Mouse (Mus musculus) hindbrain, embryonic 14.5 days (tissue): ENCODE data around the gene Rbms1. TPM values are rescaled to one million over a fixed set of nuclear protein-coding genes. Genes with fewer than 3 reads are reported as not detected.
A peak's percentile ranks its signal among the peaks of the same experiment; 100 is the strongest.

Source experiments
- ATAC-seq: fragments of 200-750 bp; cut with Nextera tagmentation; 2 replicates; pipeline ENCODE4 v1.8.0; 2017; ENCODE audit warnings: moderate number of reproducible peaks, mild to moderate bottlenecking, moderate TSS enrichment, moderate library complexity; ENCODE audit not compliant: low FRiP score
- DNase-seq: peaks from one replicate; pipeline ENCODE4 v3.0.0-alpha.2; 2015; ENCODE audit warnings: low spot score
- H3K27ac ChIP-seq: fragments of 300-500 bp; sonication (generic); 2 replicates; pipeline ENCODE4 v1.5.1; 2014; ENCODE audit warnings: mild to moderate bottlenecking, moderate library complexity
- H3K27me3 ChIP-seq: fragments of 300-500 bp; sonication (generic); 2 replicates; pipeline ENCODE4 v1.6.1; 2014; ENCODE audit warnings: mild to moderate bottlenecking, low read length, mixed read lengths; ENCODE audit not compliant: control insufficient read depth, insufficient read depth
- H3K36me3 ChIP-seq: fragments of 300-500 bp; sonication (generic); replicated peaks from 2 replicates; pipeline ENCODE4 v1.6.1; 2014; ENCODE audit not compliant: control insufficient read depth, insufficient read depth
- H3K4me1 ChIP-seq: fragments of 300-500 bp; sonication (generic); replicated peaks from 2 replicates; pipeline ENCODE4 v1.6.1; 2014; ENCODE audit warnings: antibody characterized with exemption, low read length, mixed read lengths; ENCODE audit not compliant: control insufficient read depth, insufficient read depth
- H3K4me2 ChIP-seq: fragments of 300-500 bp; sonication (generic); replicated peaks from 2 replicates; pipeline ENCODE4 v1.6.1; 2014; ENCODE audit warnings: mild to moderate bottlenecking, moderate library complexity
- H3K4me3 ChIP-seq: fragments of 300-500 bp; sonication (generic); replicated peaks from 2 replicates; pipeline ENCODE4 v1.5.1; 2014; ENCODE audit warnings: mild to moderate bottlenecking, low read length
- H3K9ac ChIP-seq: fragments of 300-500 bp; sonication (generic); 2 replicates; pipeline ENCODE4 v1.6.1; 2014
- H3K9me3 ChIP-seq: fragments of 300-500 bp; sonication (generic); 2 replicates; pipeline ENCODE4 v1.6.1; 2016; ENCODE audit warnings: low read length; ENCODE audit not compliant: control insufficient read depth
- WGBS: fragments of 180-500 bp; shearing (Covaris S2); extraction: QIAGEN DNeasy Blood & Tissue Kit; methylation state at CpG from one replicate; pipeline ENCODE4 v1.1.7; 2014; 5-methylcytosine and 5-hydroxymethylcytosine counted together
- polyA plus RNA-seq: library from polyadenylated mRNA; unstranded; fragments of >200 nt; fragmentation: Nextera tagmentation; extraction: Ambion mirVana; gene quantifications from 2 replicates; pipeline ENCODE4 v1.2.1, GENCODE M21; 2014

Gene Rbms1
- polyA plus RNA-seq, 1 experiment from 2014 or later, result 64.9 TPM

DNA sequence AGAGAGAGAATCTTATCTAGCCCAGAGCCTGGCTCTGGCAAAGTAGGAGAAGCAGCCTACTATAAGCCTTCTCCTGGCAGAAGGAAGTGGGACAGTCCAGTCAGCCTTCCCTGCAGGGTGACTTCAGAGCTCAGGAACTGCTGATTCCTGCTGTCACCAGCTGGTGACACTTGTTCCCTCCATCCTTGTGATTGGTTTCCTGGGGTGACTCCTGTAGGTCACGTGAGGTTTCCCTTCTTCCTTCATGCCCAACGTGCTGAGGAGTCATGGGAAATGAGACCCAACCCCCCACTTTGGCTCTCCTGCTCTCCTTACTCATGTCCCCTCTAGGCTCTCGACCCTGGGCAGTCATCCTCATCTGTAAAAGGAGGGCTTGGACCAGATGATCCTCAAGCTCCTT, 14.8 kb downstream of the Rbms1 start:
- no peak overlapping the region for H3K27ac ChIP-seq
- H3K4me1 ChIP-seq, result no peaks in the 10 kb centered on the region
- no peak overlapping the region for H3K4me2 ChIP-seq
- 0 out of 2 replicates have a peak, but pooled peaks cover 4% of the 10 kb centered on the region for H3K9me3 ChIP-seq
- 56% methylated on average over 3 of the region's 3 CpGs for WGBS
- no peak overlapping the region for H3K4me3 ChIP-seq
- no peaks in the 10 kb centered on the region for H3K27me3 ChIP-seq
- no peak for DNase-seq
- ATAC-seq, result no peak
- no peak overlapping the region for H3K9ac ChIP-seq
- no peaks in the 10 kb centered on the region for H3K36me3 ChIP-seq

DNA sequence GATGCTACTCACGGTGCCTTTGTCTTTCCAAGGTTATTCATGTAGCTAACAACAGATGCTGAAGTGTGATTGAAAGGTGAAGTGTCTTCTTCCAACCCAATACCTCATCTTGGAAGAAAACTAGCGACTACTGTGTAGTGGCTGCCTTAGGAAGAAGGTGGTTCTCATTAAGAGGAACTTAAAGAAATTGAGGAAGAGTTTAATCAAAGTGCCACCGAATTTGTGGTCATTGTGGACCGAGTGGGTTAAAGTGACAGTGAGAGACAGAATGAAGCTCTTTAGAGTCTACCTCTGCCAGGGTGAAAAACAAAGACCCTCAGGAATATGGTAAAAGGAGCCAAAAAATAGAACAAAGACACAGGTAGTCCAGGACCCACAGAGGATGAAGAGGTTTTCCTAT, 15.2 kb downstream of the Rbms1 start:
- 90% methylated on average over 4 of the region's 4 CpGs for WGBS
- H3K27ac ChIP-seq, result no peak overlapping the region
- H3K4me1 ChIP-seq, result no peaks in the 10 kb centered on the region
- no peak for ATAC-seq
- H3K4me2 ChIP-seq, result no peak overlapping the region
- no peak overlapping the region for H3K4me3 ChIP-seq
- H3K27me3 ChIP-seq, result no peaks in the 10 kb centered on the region
- H3K9ac ChIP-seq, result no peak overlapping the region
- H3K9me3 ChIP-seq, result 0 out of 2 replicates have a peak, but pooled peaks cover 4% of the 10 kb centered on the region
- 0 out of 2 replicates have a peak, but pooled peaks cover under 1% of the 10 kb centered on the region for H3K36me3 ChIP-seq
- no peak for DNase-seq

DNA sequence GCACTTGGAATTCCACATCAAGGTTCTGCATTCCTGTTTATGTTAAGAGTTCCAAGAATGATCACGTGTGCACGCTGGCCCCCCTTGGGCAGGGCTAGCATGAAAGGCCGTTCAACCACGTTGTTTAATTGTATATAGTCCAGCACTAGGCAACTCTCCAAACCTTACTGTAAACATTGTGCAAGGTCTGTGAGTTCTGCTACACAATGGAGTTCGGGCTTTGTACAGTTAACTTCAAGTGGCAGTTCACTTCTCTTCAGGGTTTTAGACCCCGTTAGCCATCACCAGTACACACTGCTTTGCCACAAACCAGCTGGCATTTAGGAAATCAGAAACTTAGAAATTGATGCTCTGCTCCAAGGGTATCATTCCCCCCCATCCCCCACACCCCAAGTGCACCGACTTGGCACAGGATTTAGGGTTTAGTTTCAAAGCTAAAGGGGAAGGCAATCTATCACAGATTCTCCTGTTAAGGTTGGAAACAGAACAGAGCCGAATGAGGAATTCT, 22.5 kb downstream of the Rbms1 start:
- peak overlapping the region; percentile 21 for H3K4me2 ChIP-seq
- H3K27ac ChIP-seq, result no peak overlapping the region
- H3K27me3 ChIP-seq, result no peaks in the 10 kb centered on the region
- DNase-seq (peak; percentile 48), ATAC-seq (no peak; the same call in 1 of the 2 replicates)
- H3K4me1 ChIP-seq, result no peaks in the 10 kb centered on the region; the same call in 1 of the 2 replicates
- 0 out of 2 replicates have a peak, but pooled peaks cover 3% of the 10 kb centered on the region for H3K36me3 ChIP-seq
- no peak overlapping the region for H3K4me3 ChIP-seq
- no peaks in the 10 kb centered on the region for H3K9me3 ChIP-seq
- no peak overlapping the region for H3K9ac ChIP-seq
- WGBS, result 62% methylated on average over 8 of the region's 8 CpGs

DNA sequence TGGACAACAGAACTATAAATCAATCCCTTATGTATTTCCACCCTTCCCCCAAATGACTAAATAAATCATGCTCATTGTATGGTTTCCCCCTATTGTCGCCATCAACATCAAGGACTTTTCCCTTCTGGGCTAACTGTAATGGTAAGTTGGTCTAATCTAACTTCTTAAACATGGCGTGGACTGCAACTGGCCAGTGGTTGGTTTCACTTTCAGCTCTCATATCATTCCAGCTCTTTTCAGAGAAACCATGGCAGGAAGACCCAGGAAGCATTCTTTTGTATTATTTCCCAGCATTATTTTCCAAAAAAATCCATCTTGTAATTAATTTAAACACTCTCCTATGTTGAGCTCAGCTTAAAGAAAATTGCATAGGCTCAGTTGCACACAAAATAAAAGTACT, 23.0 kb downstream of the Rbms1 start:
- ATAC-seq, result no peak
- H3K4me2 ChIP-seq, result peak overlapping the region; percentile 21; the same call in 1 of the 2 replicates

DNA sequence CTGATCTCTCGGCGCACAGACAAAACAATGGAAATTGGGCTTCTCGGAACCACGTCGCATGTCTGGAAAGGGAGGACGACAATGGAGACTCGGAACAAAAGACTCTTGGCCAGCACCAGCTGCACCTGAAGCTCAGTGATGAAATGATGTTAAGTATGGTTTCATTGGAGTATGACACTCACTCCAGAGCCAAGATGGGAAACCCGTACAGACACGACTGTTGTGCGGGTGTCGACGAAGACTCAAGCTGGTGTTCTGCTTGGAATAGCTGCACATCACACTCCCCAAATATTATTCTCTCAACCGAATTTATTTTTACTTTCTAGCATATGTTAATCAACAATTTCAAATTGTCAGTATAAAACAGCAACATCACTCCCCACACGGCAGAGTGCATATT, 26.1 kb downstream of the Rbms1 start:
- DNase-seq (no peak), ATAC-seq (no peak)
- Histone ChIP-seq H3K4me1 (no peaks in the 10 kb centered on the region; the same call in 1 of the 2 replicates), H3K4me3 (no peak overlapping the region), H3K4me2 (no peak overlapping the region), H3K9ac (no peak overlapping the region), H3K36me3 (no peaks in the 10 kb centered on the region), H3K27ac (peak overlapping the region; percentile 53; the same call in 1 of the 2 replicates), H3K27me3 (no peaks in the 10 kb centered on the region), H3K9me3 (no peaks in the 10 kb centered on the region)
- 75% methylated on average over 14 of the region's 14 CpGs for WGBS

More for the DNA sequence above, 23.0 kb downstream of the Rbms1 start:
- H3K4me3 ChIP-seq, result no peak overlapping the region
- no peak overlapping the region for H3K9ac ChIP-seq
- H3K27ac ChIP-seq, result no peak overlapping the region
- WGBS, result 90% methylated on average over 2 of the region's 2 CpGs
- H3K4me1 ChIP-seq, result no peaks in the 10 kb centered on the region; the same call in 1 of the 2 replicates
- H3K9me3 ChIP-seq, result no peaks in the 10 kb centered on the region
- no peak for DNase-seq
- H3K27me3 ChIP-seq, result no peaks in the 10 kb centered on the region
- H3K36me3 ChIP-seq, result 0 out of 2 replicates have a peak, but pooled peaks cover 3% of the 10 kb centered on the region

DNA sequence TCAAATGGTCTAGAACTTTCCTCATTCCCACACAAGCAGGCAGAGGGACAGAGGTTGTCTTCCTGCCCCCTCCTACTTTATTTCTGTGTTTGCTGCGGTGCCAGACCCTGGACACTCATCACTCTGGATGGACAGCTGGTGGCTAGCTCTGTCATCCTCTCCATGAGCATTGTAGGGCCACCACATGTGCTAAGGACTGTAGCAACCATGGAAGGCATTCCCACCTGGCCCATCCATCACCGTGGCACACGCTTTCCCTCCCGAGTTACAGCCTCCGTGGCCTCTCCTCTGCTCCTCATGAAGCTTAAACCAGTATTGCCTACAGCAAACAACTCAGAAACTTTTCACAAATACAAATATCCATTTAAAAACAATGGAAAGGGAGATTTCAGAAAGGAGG, 34.0 kb downstream of the Rbms1 start:
- Histone ChIP-seq H3K9ac (no peak overlapping the region), H3K4me3 (no peak overlapping the region), H3K36me3 (no peaks in the 10 kb centered on the region), H3K4me1 (no peaks in the 10 kb centered on the region), H3K27ac (no peak overlapping the region), H3K27me3 (no peaks in the 10 kb centered on the region), H3K9me3 (no peaks in the 10 kb centered on the region), H3K4me2 (no peak overlapping the region)
- 92% methylated on average over 5 of the region's 5 CpGs for WGBS
- DNase-seq (no peak), ATAC-seq (no peak)

DNA sequence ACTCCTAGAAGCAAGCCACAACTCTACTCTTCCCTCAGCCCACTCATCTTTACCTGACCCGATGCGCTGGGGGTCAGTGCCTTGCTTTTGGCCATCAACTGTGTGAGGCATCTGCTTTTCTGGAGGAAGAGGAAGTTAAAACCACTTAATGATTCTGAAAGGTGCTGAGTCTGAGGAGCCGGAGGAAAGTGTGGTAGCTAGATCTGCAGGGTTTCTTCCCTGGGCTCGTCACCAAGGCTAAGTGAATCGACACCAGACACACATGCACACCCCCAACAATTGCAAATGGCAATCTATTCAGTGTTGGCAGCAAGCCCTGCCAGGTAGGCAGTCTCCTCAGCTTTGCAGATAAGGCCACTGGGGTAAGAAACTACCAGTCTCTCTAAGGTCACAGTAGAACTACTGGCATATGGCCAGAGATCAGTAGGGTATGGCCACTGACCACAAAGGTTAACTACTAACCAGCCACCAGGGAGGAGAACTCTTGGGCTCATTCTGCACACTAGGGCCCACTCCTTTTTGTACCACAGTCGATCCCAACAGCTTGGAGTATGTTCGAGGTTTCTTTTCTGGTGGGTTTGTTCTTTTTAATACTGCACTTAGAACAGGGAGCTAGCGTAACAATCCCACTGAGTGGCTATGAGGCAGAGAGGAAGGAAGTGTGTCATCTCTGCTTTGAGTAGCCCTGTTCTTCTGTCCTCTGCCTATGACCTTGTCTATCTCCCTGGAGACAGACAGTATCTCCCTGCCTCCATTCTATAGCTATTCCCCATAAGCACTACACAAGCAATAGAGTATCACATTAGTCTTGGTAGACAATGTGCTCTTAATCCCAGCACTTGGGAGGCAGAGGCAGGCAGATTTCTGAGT, 34.9 kb downstream of the Rbms1 start:
- H3K27ac ChIP-seq, result no peak overlapping the region
- H3K9ac ChIP-seq, result no peak overlapping the region
- no peak overlapping the region for H3K4me3 ChIP-seq
- no peaks in the 10 kb centered on the region for H3K27me3 ChIP-seq
- 0 out of 2 replicates have a peak, but pooled peaks cover under 1% of the 10 kb centered on the region for H3K4me1 ChIP-seq
- no peaks in the 10 kb centered on the region for H3K36me3 ChIP-seq
- no peak for ATAC-seq
- H3K9me3 ChIP-seq, result no peaks in the 10 kb centered on the region
- no peak overlapping the region for H3K4me2 ChIP-seq
- DNase-seq, result no peak
- 91% methylated on average over 8 of the region's 8 CpGs for WGBS

DNA sequence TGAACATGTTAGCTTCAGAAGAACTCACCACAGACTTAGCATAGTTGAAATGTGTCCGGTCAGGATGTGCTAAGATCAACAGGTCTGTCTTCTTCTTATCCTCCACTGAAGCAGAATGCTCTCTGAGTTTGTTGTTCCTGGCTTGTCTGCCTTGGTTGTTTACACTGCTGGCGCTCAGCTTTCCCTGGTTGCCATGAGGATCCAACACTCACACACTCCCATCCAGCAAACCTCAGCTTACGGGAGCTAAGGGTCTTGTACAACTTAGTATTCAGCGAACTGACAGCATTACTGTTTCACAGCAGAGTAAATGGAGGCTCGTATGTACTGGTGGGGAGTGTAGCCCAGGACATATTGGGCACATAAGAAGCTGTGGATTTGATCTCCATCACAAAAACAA, 37.9 kb downstream of the Rbms1 start:
- DNase-seq (no peak), ATAC-seq (no peak)
- H3K36me3 ChIP-seq, result no peaks in the 10 kb centered on the region
- H3K27ac ChIP-seq, result no peak overlapping the region
- peaks cover 11% of the 10 kb centered on the region; the same call in 1 of the 2 replicates for H3K4me1 ChIP-seq
- no peak overlapping the region for H3K9ac ChIP-seq
- no peak overlapping the region for H3K4me2 ChIP-seq
- no peaks in the 10 kb centered on the region for H3K9me3 ChIP-seq
- WGBS, result 80% methylated on average over 5 of the region's 5 CpGs
- no peak overlapping the region for H3K4me3 ChIP-seq
- no peaks in the 10 kb centered on the region for H3K27me3 ChIP-seq

DNA sequence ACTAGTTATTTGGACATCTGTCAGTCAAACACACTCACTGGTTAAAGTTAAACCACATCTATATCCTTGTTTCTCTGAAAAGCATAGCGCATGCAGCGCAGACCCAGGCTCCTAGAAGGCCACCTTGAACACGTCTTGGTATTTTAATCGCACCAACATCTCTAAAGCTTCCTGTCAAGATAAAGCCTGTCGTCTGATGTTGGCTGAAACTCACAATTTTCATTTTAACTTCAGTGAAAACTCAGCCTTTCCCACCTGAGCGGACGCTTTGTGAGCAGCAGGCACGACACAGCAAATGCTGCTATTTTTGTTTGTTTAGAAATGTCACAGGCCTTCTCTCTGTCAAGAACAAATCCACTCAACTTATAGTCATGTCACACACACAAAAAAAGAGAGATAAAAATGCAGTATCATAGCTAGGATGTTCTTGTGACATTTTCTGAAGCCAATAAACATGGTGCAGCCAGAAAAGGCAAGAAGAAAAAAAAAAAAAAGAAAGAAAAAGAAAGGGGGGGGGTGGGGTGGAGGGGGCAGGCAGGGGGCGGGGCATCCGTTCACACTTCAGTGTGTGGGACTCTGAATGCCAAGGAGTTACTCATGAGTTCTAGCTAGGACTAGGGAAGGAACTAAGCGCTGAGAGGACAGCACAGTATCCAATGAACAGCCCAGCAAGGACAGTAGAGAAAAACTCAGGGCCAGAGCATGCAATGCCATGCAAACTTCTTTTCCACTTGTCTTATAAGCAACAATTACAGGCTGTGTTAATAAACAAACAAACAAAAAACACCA, 39.0 kb downstream of the Rbms1 start:
- H3K27ac ChIP-seq, result no peak overlapping the region
- no peaks in the 10 kb centered on the region for H3K9me3 ChIP-seq
- H3K27me3 ChIP-seq, result no peaks in the 10 kb centered on the region
- 74% methylated on average over 11 of the region's 11 CpGs for WGBS
- no peaks in the 10 kb centered on the region for H3K36me3 ChIP-seq
- DNase-seq (no peak), ATAC-seq (no peak)
- no peak overlapping the region for H3K4me2 ChIP-seq
- no peak overlapping the region for H3K4me3 ChIP-seq
- H3K4me1 ChIP-seq, result peaks cover 11% of the 10 kb centered on the region; the same call in 1 of the 2 replicates
- H3K9ac ChIP-seq, result no peak overlapping the region
